Mouse (Mus musculus): ENCODE data around the gene Parp11. TPM values are rescaled to one million over a fixed set of nuclear protein-coding genes. Genes with fewer than 3 reads are reported as not detected.

The Parp11 gene
- polyA plus RNA-seq, 1 experiment from 2014 or later: 75.0 TPM

DNA sequence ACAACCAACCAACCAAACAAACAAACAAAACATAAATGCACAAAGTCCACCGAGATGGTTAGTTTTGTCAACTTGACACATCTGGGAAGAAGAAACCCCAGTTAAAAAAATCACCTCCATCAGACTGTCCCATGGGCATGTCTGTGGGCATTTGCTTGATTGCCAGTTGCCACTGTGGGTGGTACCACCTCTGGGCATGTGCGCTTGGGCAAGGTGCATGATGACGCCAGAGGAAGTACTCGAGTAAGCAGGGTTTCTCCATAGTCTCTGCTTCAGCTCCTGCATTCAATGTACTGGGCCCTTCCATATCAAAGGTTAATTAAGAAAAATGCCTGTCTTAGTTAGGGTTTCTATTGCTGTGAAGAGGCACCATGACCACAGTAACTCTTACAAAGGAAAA, 92.6 kb downstream of the Parp11 start:
- no peaks in the 10 kb centered on the region; the same call in 1 of the 2 replicates for H3K27me3 ChIP-seq
- no peak for ATAC-seq (ENCODE audit: low FRiP score, low read depth)
- no peak overlapping the region for H3K27ac ChIP-seq (replicated peaks)
- H3K4me1 ChIP-seq (replicated peaks): no peaks in the 10 kb centered on the region
- no peak overlapping the region for H3K4me3 ChIP-seq
- no peaks in the 10 kb centered on the region for H3K9me3 ChIP-seq
- H3K36me3 ChIP-seq: no peaks in the 10 kb centered on the region
- H3K9ac ChIP-seq: no peak overlapping the region
- H3K4me2 ChIP-seq: no peak overlapping the region
- 92% methylated on average over 4 of the region's 4 CpGs for WGBS

DNA sequence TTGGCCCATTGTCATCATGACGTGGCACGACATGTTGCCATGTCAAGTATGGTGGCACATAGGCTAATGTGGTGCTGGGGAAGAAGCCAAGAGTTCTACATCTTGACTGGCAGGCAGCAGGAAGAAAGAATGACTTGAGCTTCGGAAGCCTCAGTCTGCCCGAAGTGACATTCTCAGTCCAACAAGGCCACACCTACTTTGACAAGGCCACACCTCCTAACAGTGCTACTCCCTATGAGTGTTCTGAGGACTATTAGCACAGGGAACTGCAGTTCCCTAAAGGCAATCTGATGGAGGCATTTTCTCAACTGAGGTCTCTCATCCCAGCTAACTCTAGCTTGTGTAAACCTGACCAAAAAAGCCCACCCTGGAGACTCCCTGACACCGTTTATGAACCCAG, 93.0 kb downstream of the Parp11 start:
- Histone ChIP-seq H3K9me3 (no peaks in the 10 kb centered on the region), H3K27ac (replicated peaks) (no peak overlapping the region), H3K4me3 (no peak overlapping the region), H3K27me3 (no peaks in the 10 kb centered on the region; the same call in 1 of the 2 replicates), H3K9ac (no peak overlapping the region), H3K4me2 (no peak overlapping the region), H3K4me1 (replicated peaks) (no peaks in the 10 kb centered on the region), H3K36me3 (no peaks in the 10 kb centered on the region)
- 75% methylated on average over 5 of the region's 5 CpGs for WGBS
- ATAC-seq (ENCODE audit: low FRiP score, low read depth): no peak

DNA sequence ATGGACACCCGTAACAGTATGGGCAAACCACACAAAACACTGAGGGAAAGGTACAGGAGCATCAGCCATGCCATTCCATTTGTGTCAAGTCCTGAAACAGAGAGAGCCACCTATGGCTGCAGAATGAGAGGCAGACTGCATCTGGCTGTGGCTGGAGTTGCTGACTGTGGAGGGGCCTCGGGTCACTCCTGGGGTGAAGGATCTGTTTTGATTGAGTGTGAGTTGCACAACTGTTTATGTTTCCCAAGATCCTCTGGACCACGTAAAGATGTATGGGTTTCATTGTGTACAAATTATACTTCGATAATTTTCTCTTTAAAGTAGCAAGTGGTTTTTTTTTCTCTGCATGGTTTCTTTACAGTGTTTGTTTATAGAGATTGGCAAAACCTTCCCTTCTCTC, 93.9 kb downstream of the Parp11 start:
- Histone ChIP-seq H3K36me3 (no peaks in the 10 kb centered on the region), H3K27ac (replicated peaks) (no peak overlapping the region), H3K4me1 (replicated peaks) (no peaks in the 10 kb centered on the region), H3K9ac (no peak overlapping the region), H3K9me3 (no peaks in the 10 kb centered on the region), H3K4me3 (no peak overlapping the region), H3K27me3 (no peaks in the 10 kb centered on the region; the same call in 1 of the 2 replicates), H3K4me2 (no peak overlapping the region)
- WGBS: 82% methylated on average over 4 of the region's 4 CpGs
- no peak for ATAC-seq (ENCODE audit: low FRiP score, low read depth)

DNA sequence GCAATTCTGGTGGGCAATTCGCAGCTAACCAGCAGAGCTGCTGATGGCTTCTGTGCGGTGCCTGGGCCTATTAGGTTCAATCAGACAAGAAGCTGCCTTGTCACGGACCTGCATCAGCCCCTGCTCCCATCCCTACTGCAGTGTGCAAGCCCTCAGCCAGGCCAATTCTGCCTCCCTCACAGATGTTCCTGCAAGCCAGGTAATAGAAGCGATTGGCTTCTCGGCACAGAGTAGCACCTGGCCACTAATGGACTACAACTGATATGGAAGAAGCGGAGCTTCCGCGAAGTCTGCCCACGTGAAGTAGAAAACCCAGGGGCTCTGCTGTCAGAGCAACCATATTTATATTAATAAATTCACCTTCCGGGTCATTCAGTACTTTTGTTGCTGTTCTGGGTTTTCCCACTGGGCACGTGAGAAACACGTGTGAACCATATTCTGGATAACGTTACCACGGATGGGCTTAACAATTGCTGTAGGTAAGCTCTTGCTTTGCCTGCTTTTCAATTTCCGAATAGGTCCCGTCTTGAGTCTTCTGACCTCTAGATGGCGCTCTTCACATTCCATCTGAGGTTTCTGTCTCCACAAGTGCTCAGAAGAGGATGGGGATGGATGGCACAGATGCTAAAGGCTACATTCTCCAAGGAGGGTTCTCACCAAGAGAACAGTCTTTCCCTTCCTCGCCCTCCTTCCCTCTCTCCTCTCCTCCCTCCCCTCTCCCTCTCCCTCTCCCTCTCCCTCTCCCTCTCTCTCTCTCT, 95.2 kb downstream of the Parp11 start:
- Histone ChIP-seq H3K36me3 (no peaks in the 10 kb centered on the region), H3K4me3 (no peak overlapping the region), H3K27ac (replicated peaks) (no peak overlapping the region), H3K9ac (no peak overlapping the region), H3K4me2 (no peak overlapping the region), H3K9me3 (no peaks in the 10 kb centered on the region), H3K27me3 (no peaks in the 10 kb centered on the region; the same call in 1 of the 2 replicates), H3K4me1 (replicated peaks) (0 out of 2 replicates have a peak, but pooled peaks cover 3% of the 10 kb centered on the region)
- peak; percentile 83 for ATAC-seq (ENCODE audit: low FRiP score, low read depth)
- WGBS: 32% methylated on average over 18 of the region's 18 CpGs

Other genes with a start within 250 kb of the Parp11 start
- gene Cracr2a, start 114.5 kb downstream of the Parp11 start, polyA plus RNA-seq (2015; fragmentation: Nextera tagmentation; extraction: Ambion mirVana): 0.81 and 0.82 TPM in 2 replicates

All from hindbrain, embryonic 15.5 days (tissue).